Mouse (Mus musculus): ENCODE data around the gene Pafah2. TPM values are rescaled to one million over a fixed set of nuclear protein-coding genes. Genes with fewer than 3 reads are reported as not detected.

Gene Pafah2
- polyA plus RNA-seq, 1 experiment from 2014 or later, result 16.8 TPM

GRCm38 (mm10) chr4:134467435-134468214 is 71.5 kb downstream of the Pafah2 start:
- WGBS, result under 1% methylated on average over 31 of the region's 31 CpGs
- H3K9ac ChIP-seq (ENCODE audit: low read length), result peak overlapping the region; percentile 53
- peak overlapping the region; percentile 98 for H3K4me2 ChIP-seq (replicated peaks; ENCODE audit: low read depth)
- no peaks in the 10 kb centered on the region for H3K4me1 ChIP-seq (replicated peaks; ENCODE audit: control insufficient read depth, insufficient read depth)
- no peak overlapping the region; the same call in 1 of the 2 replicates for H3K27ac ChIP-seq (replicated peaks)
- no peaks in the 10 kb centered on the region for H3K9me3 ChIP-seq (ENCODE audit: control insufficient read depth, low read length)
- TF ChIP-seq CTCF (IDR thresholded peaks at IDR 0.05; ENCODE audit: low read depth) (no peak), EP300 (optimal IDR thresholded peaks at IDR 0.05) (no peak)
- no peaks in the 10 kb centered on the region for H3K36me3 ChIP-seq (ENCODE audit: control insufficient read depth, insufficient read depth, low read length)
- peak overlapping the region; percentile 80 for H3K4me3 ChIP-seq (ENCODE audit: low read depth, low read length)
- no peaks in the 10 kb centered on the region for H3K27me3 ChIP-seq (ENCODE audit: control insufficient read depth, insufficient read depth, low read length)
- ATAC-seq (ENCODE audit: low FRiP score, low TSS enrichment) (peak; percentile 9; the same call in 1 of the 2 replicates), DNase-seq (ENCODE audit: low spot score) (peak; percentile 54)

- no peak; the same call in 1 of the 2 replicates for TF ChIP-seq CTCF (IDR thresholded peaks at IDR 0.05; ENCODE audit: low read depth)
- no peak for TF ChIP-seq EP300 (optimal IDR thresholded peaks at IDR 0.05)
- Histone ChIP-seq H3K4me1 (replicated peaks; ENCODE audit: control insufficient read depth, insufficient read depth) (no peaks in the 10 kb centered on the region), H3K27me3 (ENCODE audit: control insufficient read depth, insufficient read depth, low read length) (no peaks in the 10 kb centered on the region), H3K4me3 (ENCODE audit: low read depth, low read length) (peak within 1 kb of the TSS; percentile 80), H3K9me3 (ENCODE audit: control insufficient read depth, low read length) (no peaks in the 10 kb centered on the region), H3K9ac (ENCODE audit: low read length) (peak within 1 kb of the TSS; percentile 80), H3K27ac (replicated peaks) (peak within 1 kb of the TSS; percentile 81), H3K4me2 (replicated peaks; ENCODE audit: low read depth) (peak within 1 kb of the TSS; percentile 98), H3K36me3 (ENCODE audit: control insufficient read depth, insufficient read depth, low read length) (no peaks in the 10 kb centered on the region)
- peak; percentile 96 for ATAC-seq (ENCODE audit: low FRiP score, low TSS enrichment)
- peak; percentile 97 for DNase-seq (ENCODE audit: low spot score)
- WGBS, result under 1% methylated on average over 30 of the region's 31 CpGs
These were observed 72.1 kb downstream of the Pafah2 start, which contains the start of gene Stmn1 for GRCm38 (mm10) chr4:134468215-134468575. Gene Stmn1, plus strand, starts transcription at chr4:134468320.

- DNase-seq (ENCODE audit: low spot score) (peak; percentile 96), ATAC-seq (ENCODE audit: low FRiP score, low TSS enrichment) (peak; percentile 93)
- H3K4me1 ChIP-seq (replicated peaks; ENCODE audit: control insufficient read depth, insufficient read depth), result no peaks in the 10 kb centered on the region
- H3K4me3 ChIP-seq (ENCODE audit: low read depth, low read length), result peak overlapping the region; percentile 80
- WGBS, result under 1% methylated on average over 56 of the region's 68 CpGs
- H3K4me2 ChIP-seq (replicated peaks; ENCODE audit: low read depth), result peak overlapping the region; percentile 98
- peak overlapping the region; percentile 80 for H3K9ac ChIP-seq (ENCODE audit: low read length)
- no peaks in the 10 kb centered on the region for H3K9me3 ChIP-seq (ENCODE audit: control insufficient read depth, low read length)
- no peaks in the 10 kb centered on the region for H3K27me3 ChIP-seq (ENCODE audit: control insufficient read depth, insufficient read depth, low read length)
- peaks cover under 1% of the 10 kb centered on the region; the same call in 1 of the 2 replicates for H3K36me3 ChIP-seq (ENCODE audit: control insufficient read depth, insufficient read depth, low read length)
- no peak for TF ChIP-seq EP300 (optimal IDR thresholded peaks at IDR 0.05)
- no peak for TF ChIP-seq CTCF (IDR thresholded peaks at IDR 0.05; ENCODE audit: low read depth)
- peak overlapping the region; percentile 81 for H3K27ac ChIP-seq (replicated peaks)
These were observed 72.6 kb downstream of the Pafah2 start for GRCm38 (mm10) chr4:134468578-134469266.

GRCm38 (mm10) chr4:134469341-134469796 is 73.2 kb downstream of the Pafah2 start:
- peaks cover 7% of the 10 kb centered on the region for H3K36me3 ChIP-seq (ENCODE audit: control insufficient read depth, insufficient read depth, low read length)
- peak; percentile 35 for DNase-seq (ENCODE audit: low spot score)
- peak overlapping the region; percentile 80 for H3K4me3 ChIP-seq (ENCODE audit: low read depth, low read length)
- H3K27ac ChIP-seq (replicated peaks), result 0 out of 2 replicates have a peak overlapping the region, but pooled peaks have one; percentile 30
- H3K4me1 ChIP-seq (replicated peaks; ENCODE audit: control insufficient read depth, insufficient read depth), result no peaks in the 10 kb centered on the region
- no peaks in the 10 kb centered on the region for H3K9me3 ChIP-seq (ENCODE audit: control insufficient read depth, low read length)
- H3K9ac ChIP-seq (ENCODE audit: low read length), result peak overlapping the region; percentile 38; the same call in 1 of the 2 replicates
- WGBS, result 8% methylated on average over 6 of the region's 6 CpGs
- TF ChIP-seq CTCF (IDR thresholded peaks at IDR 0.05; ENCODE audit: low read depth), result no peak
- TF ChIP-seq EP300 (optimal IDR thresholded peaks at IDR 0.05), result no peak
- no peak for ATAC-seq (ENCODE audit: low FRiP score, low TSS enrichment)
- H3K27me3 ChIP-seq (ENCODE audit: control insufficient read depth, insufficient read depth, low read length), result no peaks in the 10 kb centered on the region
- H3K4me2 ChIP-seq (replicated peaks; ENCODE audit: low read depth), result peak overlapping the region; percentile 98

- ATAC-seq (ENCODE audit: low FRiP score, low TSS enrichment), result no peak
- WGBS, result 53% methylated on average over 3 of the region's 3 CpGs
- Histone ChIP-seq H3K27ac (replicated peaks) (no peak overlapping the region), H3K9ac (ENCODE audit: low read length) (no peak overlapping the region), H3K4me3 (ENCODE audit: low read depth, low read length) (no peak overlapping the region), H3K4me2 (replicated peaks; ENCODE audit: low read depth) (no peak overlapping the region), H3K36me3 (ENCODE audit: control insufficient read depth, insufficient read depth, low read length) (peaks cover 9% of the 10 kb centered on the region), H3K4me1 (replicated peaks; ENCODE audit: control insufficient read depth, insufficient read depth) (no peaks in the 10 kb centered on the region), H3K9me3 (ENCODE audit: control insufficient read depth, low read length) (no peaks in the 10 kb centered on the region), H3K27me3 (ENCODE audit: control insufficient read depth, insufficient read depth, low read length) (no peaks in the 10 kb centered on the region)
- no peak for TF ChIP-seq CTCF (IDR thresholded peaks at IDR 0.05; ENCODE audit: low read depth)
- TF ChIP-seq EP300 (optimal IDR thresholded peaks at IDR 0.05), result no peak
- no peak for DNase-seq (ENCODE audit: low spot score)
These were observed 73.9 kb downstream of the Pafah2 start for GRCm38 (mm10) chr4:134469985-134470384.

Data from stomach, postnatal 0 days (tissue).